Mouse (Mus musculus) layer of hippocampus, postnatal 36 days (tissue): ENCODE data around the gene Pnma1. TPM values are rescaled to one million over a fixed set of nuclear protein-coding genes. Genes with fewer than 3 reads are reported as not detected.

ENCODE experiments used
- DNase-seq, 2 experiments: peaks; one replicate each; pipeline ENCODE4 v3.0.0; 2022
- total RNA-seq, 2 experiments: library from RNA; stranded (reverse); gene quantifications; 2 replicates each; pipeline ENCODE4 v1.2.3; 2021

The Pnma1 gene
- 1 to 10 TPM; 2.3 to 2.8 TPM for total RNA-seq

DNA sequence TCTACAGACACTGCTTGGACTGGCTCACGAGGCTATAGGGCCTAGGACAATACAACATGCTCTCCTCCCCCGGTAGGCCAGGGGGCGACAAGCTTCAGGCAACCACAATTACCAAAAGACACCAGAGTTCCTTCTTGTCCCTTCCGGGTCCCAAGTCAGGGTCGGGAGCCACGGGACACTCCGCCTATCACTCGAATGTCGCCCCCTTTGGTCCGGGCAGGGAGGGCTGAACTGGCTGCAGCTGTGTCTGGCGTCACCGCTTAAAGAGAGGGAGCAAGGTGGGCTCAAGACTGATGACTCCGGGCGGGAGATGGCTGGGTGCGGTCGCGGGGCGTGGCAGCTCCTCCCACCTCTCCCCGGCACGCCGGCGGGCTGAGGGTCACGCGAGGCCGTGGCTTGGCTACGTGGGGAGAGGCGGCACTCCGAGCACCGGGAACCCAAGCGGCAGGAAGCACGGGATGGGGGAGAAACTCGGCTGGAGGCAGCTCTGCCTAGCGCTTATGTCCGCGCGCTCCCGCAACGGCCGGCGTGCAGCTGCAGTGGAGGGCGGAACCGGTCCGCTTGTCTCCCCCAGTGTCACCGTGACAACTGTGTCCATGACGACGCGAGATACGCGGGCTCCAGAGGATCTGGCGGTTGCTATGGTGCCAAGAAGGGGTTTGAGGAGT, at the start of gene Pnma1:
TSS of gene Pnma1 (minus strand) at position 536 of the 668 bp plus-strand sequence.
- DNase-seq, result peak; percentile 77 to 78

DNA sequence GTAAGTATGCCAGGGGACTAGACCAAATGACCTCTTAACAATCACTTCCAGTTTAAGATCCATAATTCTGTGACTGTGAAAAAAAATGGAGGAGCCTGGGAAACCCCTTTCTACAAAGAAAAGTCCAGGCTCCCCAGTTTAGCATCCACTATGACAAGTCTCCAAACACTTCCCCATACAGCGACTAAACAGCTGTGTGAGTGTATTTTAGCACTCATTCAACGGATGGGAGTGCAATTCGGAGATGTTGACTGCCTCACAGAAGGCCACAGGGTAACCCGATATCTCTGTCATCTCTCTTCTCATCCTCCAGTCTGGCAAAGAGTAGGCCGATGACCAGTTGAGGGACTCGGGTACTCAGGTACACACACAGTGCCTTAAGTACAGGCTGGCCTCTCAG, 46.9 kb upstream of the Pnma1 start:
- DNase-seq, result no peak

DNA sequence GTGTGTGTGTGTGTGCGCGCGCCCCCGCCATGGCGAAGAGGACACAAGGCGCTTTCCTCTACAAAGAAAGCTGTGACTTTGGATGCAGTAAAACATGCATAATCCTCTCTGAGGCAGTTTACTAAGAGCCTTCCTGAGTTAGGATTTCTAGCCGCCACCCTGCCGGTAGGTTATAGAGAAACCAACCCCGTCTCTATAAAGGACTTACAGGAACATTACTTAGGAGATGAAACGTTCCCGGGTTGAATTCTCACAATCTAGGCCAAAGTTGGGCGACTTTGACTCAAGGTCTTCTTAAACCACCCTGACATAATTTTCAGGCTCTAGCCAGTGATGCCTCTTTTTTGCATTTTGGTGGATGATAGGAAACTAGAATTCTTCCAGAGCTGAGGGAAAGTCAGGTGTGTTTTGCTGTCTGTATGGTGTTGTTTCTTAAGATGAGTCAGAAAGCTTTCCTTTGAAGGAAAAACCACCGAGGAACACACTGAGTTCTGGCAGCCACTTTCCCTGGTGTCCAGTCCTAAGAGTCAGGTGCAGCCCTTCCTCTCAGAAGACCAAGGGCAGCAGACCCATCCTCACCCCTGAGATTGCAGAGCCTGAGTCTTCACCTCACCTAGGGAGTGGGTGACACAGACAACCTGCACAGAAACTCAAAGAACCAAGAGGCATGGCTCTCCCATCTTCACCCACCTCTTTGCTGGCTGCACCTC, 46.3 kb upstream of the Pnma1 start:
- DNase-seq, result no peak

DNA sequence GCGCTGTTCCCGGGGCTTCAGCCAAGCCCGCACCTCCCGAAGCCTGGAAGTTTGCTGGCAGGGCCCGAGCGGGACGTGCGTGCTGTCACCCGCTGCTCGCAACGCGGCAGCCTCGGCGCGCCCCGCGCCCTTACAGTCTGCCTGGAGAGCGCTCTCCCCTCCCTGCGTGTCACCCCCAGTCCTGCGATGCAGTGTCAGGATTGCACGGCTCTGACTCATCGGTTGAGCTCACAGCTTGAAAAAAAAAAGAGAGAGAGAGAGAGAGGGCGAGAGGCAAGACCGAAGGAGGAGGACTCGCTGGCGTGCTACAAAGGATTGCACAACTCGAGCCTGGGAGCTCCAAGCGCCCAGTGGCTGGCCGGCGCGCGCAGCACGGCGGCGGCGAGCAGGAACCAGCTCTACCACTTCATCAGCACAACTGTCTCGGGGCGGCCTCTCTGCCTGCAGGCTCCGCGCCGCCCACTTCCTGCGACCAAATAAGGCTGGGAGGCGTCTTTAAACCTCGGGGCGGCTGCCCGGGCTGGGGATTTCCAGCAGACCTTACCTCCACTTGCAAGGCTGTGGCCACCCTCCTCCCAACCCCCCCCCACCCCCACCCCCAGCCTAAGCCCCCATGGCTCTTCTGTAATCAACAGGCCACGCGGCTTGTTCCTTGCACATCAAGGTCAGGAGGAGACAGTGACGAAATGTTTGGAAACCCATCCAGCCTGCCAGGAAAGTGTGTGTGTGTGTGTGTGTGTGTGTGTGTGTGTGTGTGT, 45.5 kb upstream of the Pnma1 start:
- DNase-seq, result peak; percentile 89 to 90

DNA sequence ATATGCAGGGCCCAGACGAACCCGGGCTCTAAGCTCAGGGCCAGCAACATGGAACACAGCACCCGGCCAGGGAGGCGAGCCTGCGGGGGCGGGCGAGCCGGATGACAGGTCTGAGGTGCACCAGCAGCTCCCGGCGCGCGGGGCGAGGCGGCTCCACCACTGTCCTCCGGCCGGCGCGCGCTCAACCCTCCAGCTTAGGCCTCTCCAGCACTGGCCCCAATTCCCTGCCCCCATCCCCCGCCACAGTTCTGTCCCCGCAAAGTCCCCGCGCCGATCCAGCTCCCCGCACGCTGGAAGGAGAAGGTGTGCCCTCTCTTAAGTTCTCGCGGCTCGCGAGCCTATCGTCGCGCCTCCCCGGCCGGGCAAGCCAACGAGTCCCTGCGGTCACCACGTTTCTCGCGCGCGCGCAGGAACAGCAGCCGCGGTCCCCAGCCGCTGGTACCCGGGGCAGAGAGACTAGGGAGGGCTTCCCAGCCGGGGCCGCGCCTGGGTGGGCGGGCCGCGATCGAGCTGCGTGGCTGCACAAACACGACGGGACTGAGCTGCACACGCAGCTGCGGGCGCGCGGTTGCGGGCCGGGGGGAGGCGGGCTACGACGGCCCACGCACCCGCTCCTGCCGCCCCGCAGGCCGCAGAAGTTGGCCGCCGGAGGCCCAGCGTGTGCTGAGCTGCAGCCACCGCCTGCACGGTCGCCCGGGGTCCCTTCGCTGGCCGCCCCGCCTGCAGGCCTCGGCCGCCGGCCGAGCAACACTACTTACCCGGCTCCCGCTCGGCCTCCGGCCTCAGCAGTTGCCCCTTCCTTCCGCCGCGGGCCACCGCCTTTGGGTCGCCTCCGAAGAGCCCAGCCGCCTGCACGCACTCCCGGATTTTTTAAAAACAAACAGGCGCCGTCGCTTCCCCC, 44.7 kb upstream of the Pnma1 start:
- peak in 1 of 2 experiments; percentile 60 for DNase-seq

DNA sequence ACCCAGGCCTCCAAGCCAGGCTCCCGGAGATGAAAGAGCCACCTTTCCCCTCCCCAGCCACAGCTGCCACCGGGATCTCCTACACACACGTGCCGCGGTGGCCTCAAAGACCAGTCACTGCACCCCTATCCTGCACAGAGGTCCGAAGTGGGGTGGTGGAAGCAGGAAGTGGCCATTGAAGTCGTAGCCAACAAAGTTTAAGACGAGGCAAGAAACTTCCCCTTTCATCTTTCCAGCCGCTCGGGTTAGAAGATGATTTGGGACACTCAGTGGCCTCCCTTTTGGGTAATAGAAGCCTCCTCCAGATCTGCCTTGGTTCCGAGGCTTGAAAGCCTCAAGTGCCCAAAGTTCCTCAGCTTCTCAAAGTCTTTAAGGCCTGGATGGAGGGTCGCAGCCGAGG, 44.0 kb upstream of the Pnma1 start:
- DNase-seq, result no peak

DNA sequence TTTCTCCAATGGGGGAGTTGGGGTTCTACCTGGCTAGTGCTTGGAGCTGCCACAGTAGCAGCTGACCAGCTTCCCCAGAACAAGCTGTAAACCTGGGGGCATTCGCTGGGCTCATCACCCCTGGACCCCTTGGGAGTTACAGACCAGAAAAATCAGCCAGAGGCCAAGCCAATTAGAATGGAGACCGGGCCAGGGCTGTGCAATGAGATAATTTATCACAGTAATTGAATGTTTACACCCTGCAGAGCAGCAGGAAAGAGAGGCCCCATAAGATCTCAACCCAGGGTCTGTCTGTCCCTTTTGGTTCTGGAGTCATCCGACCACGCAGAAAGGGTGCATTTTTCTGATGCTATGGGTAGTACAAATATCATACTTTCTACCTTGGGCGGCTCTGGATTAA, 43.5 kb upstream of the Pnma1 start:
- DNase-seq, result no peak

DNA sequence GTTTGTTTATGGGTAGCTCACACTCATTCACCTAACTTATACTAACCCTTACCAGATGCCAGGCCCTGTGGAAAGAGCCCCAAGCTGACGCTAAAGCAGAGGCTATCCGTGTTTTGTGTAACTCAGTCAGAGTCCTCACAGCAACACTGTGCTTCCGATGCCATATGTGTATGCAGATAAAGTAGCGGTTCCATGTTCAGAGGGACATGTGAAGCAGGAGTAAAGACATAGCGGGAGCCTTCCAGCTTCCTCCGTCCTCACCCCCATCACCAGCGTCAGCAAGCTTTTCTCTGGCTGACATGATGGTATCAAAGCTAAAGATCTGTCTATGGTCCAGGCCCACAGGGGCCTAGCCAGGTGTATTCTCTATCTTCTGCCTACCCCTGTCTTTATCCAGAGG, 42.9 kb upstream of the Pnma1 start:
- DNase-seq, result no peak

DNA sequence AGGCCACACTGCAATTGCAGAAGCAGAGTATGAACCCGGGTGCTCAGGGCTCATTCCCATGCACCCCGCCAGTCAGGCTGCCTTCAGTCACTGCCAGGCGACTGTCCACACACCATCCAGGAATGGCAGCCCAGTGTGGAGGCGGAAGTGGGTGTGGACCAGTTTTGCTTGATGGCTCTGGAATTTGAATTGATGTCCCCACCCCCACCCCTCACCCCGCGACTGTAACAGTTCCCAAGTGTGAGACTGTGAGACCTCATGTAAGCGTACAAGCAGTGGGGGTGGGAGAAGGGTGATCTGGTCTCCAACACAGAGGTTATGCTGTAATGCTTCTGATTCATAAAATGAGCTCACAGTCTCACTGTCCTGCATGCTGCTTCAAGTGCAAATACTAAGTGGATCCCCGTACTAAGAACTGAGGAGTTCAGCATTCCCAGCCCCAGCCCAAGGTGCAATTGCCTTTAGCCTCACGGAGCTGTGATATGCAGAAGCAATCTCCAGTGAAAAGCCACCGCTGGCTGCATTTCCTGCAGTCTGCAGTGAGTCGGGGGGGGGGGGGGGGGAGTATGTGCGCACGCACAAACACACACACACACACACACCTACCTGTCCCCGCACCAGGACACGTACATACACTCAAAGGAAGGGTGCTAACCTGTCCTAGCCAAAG, 42.0 kb upstream of the Pnma1 start:
- no peak for DNase-seq

DNA sequence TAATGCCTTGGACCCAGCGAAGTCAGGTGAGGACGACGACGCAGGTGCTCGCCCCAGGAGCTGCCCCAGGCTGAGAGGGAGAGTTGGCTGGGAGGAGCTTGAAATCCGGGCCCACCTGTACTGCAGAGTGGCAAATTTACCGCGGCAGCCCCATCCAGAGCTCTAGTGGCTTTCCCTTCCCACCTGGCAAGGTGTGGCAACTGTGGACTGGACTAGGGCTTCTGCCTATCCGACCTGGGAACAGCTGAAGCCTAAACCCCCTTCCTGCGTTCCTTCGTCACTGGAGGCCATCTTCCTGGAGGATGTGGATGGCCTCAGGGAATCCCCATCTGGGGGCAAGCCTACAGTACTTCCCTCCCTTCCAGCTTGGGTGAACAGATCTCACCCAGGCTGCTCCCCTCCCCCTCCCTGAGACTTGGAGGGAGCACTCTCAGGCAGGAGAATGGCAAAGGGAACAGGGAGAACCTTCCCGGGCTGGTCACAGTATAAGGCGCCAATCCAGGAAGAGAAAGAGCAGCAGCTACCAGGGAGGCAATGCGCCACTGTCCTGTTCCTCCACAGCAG, 40.7 kb upstream of the Pnma1 start:
- no peak for DNase-seq

DNA sequence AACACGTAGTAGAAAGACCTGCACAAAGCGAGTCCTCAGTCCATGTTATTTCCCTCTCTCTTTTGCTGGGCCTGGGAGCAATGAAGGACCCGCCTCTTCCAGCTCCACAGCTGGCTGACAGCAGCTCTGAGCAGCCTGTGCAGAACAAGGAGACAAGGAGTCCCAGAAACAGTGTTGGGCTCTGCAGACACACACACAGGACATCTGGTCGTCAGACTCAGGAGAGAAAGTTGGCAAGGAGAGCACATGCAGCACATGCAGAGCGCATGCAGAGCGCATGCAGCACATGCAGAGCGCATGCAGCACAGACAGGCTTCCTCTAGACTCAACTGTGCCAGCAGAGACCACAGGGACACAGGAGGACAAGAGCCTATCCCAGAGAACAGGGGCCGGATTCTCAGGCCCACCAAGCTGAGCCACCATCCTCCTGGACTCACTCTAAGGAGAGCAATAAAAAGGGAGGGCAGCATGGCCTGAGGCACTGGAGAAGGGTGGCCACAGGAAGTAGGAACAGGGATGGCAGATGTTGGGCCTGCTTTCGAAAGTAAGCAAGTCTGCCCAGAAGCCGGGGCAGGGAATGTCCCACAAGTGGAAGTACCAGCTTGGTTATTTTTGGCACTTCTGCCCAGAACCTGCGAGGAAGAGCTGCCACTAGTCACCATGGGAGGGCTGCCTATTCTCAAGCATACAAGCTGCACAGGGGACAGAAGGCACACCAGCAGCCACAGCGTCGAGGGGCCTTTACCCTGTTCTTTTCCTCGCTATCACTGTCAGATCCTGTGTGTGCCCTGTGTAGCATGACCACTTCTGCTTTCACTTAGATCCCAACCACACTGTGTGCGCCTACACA, 39.7 kb upstream of the Pnma1 start:
- DNase-seq, result no peak

DNA sequence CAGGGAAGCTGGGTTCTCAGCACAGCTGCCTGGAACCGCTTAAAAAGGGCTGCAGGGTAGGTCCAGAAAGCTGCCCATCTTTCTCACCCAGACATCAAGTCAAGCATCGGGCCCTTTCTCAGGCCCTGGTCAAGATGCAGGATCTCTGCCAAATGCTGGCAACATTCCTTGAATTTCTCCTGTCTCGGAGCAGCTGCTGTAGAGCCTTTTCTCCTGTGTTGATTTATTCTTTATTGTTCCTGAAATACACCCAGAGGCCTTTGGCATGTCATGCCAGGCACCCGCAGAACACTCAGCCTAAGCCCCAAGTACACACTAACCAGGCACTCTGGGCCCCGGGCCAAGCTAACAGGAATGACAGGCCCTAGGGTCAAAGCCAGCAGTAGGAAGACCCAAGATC, 38.7 kb upstream of the Pnma1 start:
- DNase-seq, result no peak

DNA sequence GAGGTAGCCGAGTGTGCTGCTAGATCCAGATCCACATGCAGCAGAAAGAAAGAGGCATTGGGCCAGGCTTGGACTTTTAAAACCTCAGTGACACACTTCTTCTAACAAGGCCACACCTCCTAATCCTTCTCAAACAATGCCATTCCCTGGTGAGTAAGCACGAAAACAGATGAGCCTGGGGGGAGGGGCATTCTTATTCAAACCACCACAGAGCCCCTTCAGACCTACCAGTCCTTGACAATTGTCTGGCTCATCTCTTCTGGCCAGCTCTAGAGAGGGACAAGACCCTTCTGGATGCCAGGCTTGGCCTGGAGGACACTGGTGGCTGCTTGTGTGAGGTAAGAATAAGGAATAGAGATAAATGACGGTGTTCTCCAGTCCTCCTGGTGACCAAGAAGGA, 38.2 kb upstream of the Pnma1 start:
- no peak for DNase-seq

DNA sequence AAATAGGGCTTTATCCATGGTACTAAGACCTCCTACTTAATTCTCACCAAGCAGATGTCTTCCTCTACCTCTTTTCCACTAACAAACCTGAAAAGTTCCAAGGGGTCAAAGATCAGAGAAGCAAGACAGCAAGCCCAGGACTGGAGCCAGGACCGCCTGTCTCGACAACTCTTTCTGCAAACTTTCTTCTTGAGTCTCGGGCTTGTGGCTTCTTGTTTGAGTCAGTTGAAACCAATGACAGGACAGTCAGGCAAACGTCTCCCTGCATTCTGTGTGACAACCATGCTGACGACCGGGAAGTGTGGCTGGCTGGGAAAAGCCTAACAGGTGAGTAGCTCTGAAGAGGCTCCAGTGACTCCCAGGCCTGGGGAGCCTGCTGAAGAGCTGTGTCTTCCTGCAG, 37.3 kb upstream of the Pnma1 start:
- no peak for DNase-seq

DNA sequence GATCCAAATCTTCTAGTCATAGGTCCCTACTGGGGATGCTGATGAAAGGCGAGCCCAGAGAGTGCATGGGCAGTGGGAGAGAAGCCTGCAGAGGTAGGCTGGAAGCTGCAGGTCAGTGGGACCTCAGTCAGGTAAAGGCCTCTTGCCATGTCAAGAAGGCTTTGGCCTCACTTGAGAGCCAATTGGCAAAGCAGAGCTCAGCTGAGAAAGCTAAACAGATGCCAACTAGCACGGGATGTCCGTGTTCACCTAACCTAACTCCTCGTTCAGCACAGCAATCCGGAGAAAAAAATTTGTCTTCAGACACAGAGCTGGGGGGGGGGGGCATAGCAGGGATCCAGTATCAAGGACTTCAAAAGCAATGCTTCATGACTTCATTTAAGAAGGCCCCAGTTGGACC, 36.7 kb upstream of the Pnma1 start:
- DNase-seq, result no peak

DNA sequence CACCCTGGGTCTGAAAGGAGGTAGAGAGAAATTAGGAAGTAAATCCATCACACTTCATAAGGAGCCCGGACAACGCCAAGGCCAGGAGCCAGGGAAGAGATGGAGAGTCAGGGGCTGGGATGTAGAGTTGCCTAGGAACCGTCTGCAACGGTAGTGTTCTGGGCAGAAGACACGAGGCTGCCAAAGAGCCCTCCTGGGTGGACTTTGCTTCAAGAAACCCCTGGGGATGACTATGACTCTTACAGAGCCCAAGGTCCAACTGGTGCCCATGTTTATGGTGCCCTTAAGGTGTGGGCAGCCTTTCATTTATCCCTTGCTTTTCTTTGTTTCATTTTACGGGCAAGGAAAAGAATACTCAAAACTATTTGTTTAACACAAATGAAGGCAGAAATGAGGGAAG, 33.7 kb upstream of the Pnma1 start:
- no peak for DNase-seq

DNA sequence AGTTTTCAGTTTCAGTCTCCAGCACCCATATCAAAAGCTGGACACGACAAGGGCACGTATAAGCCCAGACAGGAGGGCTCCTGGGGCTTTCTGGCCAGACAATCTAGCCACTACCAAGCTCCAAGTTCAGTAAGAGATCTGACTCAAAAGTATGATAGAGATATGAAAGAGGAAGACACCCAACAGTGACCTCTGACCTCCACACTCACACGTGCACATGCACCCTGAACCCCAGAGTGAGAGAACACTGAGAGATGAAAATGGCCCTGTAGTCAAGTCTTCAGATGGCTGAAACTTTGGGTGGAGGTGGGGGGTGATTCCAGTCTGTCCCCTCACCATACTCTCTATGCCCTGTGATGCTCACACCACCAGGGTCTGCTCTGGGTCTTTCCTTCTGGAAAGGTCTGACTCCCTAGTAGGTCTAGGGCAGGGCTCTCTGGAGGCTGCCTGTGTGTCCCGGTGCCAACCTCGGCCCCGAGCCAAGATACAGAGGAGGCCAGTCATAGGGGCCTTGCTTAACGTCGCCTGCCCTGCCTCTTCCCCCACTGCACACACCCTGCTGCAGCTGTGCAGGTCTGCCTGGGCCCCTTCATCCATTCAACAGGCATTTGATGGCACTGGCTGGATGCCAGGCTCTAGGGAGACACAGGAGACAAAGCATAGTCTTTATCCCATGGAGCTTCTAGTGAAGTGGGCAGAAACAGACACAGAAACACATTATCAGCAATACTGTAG, 32.6 kb upstream of the Pnma1 start:
- DNase-seq, result peak in 1 of 2 experiments; percentile 48

DNA sequence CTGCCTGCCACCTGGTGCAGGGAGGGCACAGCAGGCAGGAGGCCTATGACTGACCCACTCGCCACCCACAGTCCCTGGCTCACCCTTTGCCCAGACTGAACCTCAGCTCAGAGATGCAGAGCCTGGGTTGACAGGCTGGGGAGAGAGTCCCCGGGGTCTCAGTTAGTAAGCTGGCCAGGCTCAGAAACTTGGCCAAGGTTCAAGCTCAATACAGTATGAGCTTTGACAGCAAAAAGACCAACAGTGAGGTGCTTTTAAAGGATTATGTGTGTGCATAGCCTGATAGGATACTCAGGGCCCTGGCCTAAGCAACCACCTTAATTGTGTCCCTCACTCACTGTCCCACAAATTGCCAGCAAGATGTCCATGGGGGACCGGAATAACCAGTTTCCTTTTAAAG, 31.8 kb upstream of the Pnma1 start:
- no peak for DNase-seq

DNA sequence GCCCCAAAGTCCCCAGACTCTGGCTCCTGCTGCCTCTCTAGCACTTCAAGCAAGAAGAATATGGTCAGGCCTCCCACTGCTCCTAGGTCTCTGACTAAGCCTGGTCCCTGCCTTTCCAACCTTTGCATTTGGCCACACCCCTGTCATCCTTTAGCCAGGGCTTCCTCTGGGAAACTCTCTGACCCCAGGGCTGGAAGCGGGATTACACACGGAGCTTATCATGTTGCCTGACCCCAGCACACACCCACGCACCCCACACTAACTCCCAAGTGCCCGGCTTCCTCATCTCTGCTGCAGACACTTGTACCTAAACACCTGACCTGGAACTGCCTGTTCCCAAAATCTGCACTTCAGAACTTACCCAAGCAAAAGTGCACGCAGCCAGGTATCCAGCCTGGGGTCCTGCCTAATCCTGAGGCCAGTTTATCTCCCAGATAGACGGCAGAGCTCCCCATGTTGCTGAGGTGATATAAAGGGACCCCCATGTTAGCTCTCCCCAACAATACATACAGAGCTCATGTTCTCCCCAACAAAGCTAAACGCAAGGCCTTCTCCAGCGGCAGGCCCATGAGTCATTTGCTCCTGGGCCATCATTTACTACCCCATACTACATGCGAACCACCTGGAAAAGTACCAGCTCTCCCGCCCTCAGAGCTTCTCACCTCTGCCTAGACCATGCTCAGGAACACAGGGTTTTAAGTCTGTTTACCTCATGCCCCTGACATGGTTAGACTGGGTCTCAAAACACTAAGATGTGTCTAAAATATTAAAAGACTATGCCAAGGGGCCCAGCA, 30.6 kb upstream of the Pnma1 start:
- no peak for DNase-seq
